Mouse (Mus musculus) T-cell, adult 66 days (primary cell): Measurements from ENCODE around the gene Gng12. TPM values are rescaled to one million over a fixed set of nuclear protein-coding genes. Genes with fewer than 3 reads are reported as not detected.

Experiments used
- total RNA-seq, 2 experiments: library from RNA; stranded (reverse); gene quantifications; 3 replicates in 1 of 2; 4 replicates in 1 of 2; pipeline ENCODE4 v1.2.4; 2023

Gene Gng12
- total RNA-seq: 10 to 100 TPM; 12.5 to 13.6 TPM

GRCm38 (mm10) chr6:66896119-66896920, at the start of gene Gng12:
TSS of gene Gng12 (plus strand) at chr6:66896397.

GRCm38 (mm10) chr6:67036837-67037628, 140.8 kb downstream of the Gng12 start, which contains the start of gene Gadd45a:
TSS of gene Gadd45a (minus strand) at chr6:67037457.

Other genes starting within 250 kb of the Gng12 start
- not detected for gene Vmn1r35, start 210.5 kb upstream of the Gng12 start, total RNA-seq
- not detected for gene Vmn1r36, start 177.2 kb upstream of the Gng12 start, total RNA-seq
- not detected for gene Vmn1r37, start 167.0 kb upstream of the Gng12 start, total RNA-seq
- gene Vmn1r38, start 113.8 kb upstream of the Gng12 start, total RNA-seq: not detected
- gene Vmn1r39, start 85.8 kb upstream of the Gng12 start, total RNA-seq: not detected
- gene Gadd45a, start 141.1 kb downstream of the Gng12 start, total RNA-seq: 10 to 100 TPM; 14.3 to 29.2 TPM